Mouse (Mus musculus): Measurements from ENCODE around the gene Tmc3.

Gene Tmc3

GRCm38 (mm10) chr7:83637781-83638583, 53.3 kb downstream of the Tmc3 start:
- no peak for DNase-seq

GRCm38 (mm10) chr7:83639084-83639483, 54.4 kb downstream of the Tmc3 start:
- DNase-seq = no peak

GRCm38 (mm10) chr7:83640581-83640980, 55.9 kb downstream of the Tmc3 start:
- no peak for DNase-seq

DNA sequence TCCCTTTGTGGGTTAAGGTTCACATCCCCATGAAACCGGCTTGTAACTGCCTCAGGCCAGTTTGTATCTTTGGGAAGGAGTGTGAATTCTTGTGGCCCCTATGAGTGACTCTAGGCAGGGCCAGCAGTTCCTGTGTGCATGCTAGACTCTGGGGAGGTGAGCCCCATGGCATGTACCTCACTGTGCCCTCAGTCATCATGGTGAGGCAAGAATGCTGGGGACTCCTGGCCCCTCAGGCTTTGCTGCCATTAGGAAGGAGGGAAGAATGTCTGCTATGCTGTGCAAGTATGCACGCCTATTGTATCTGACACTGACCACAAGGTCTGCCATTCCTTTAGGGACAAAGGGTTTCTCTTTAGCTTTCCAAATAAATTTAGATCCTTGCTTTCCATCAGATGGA, 56.4 kb downstream of the Tmc3 start:
- DNase-seq = no peak

DNA sequence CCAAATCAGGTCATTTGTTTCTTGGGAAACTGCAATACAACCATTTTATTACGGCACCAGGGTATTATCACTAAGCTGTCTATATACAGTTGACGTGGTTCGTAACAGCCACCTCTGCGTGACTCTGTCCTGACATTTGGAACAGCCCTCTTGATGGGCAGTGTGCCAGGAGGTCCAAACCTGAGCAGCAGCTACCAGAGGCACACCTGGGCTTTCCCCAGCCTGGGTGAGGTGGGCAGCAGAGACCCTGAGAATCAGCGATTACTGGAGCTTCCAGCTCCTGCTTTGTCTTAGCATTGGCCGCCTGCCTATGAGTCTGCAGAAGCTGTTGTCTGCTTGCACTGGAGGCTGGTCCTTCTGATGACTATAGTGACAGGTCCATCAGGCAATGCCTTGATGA, 58.9 kb downstream of the Tmc3 start:
- DNase-seq = no peak

GRCm38 (mm10) chr7:83644761-83645160, 60.0 kb downstream of the Tmc3 start:
- DNase-seq = no peak

DNA sequence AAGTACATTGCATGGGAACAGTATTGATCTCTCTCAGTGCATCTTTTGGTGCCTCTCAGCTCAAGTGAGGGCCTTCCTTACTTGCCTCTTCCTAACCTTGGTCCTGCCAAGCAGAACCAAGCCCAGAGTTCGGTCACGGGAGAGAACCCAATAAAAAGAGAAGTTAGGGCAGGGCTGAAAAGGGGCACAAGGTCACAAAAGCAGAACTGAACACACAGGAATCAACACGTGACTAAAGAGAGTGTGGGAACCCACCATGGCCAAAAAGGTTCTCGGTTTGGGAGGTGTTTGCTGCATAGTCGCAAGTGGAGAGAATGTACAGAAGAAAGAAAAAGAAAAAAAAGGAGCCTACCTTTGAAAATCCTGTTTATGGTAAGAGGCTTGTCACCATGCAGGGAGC, 60.7 kb downstream of the Tmc3 start:
- no peak for DNase-seq

DNA sequence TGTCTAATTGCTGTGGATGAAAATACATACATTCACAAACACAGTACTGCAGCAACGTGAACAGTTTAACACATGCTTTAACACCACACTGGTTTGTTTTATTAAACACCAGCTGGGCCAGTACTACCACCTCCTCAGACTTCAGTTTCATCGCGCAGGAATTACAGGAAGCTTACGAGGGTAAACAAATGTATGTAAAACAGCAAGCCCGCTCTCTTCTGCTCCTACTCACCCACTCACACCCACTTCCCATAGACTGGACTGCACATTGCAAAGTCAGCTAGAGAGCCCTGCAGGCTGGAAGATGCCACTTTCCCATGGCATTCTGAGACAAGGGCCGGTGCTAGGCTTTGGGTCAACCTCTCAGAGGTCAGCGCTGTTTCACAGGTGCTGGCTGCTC, 64.1 kb downstream of the Tmc3 start:
- DNase-seq = no peak

GRCm38 (mm10) chr7:83650638-83651037, 65.9 kb downstream of the Tmc3 start:
- no peak for DNase-seq

GRCm38 (mm10) chr7:83652498-83652897, 67.8 kb downstream of the Tmc3 start:
- DNase-seq = no peak

GRCm38 (mm10) chr7:83653605-83654051, 68.9 kb downstream of the Tmc3 start:
- no peak for DNase-seq

DNA sequence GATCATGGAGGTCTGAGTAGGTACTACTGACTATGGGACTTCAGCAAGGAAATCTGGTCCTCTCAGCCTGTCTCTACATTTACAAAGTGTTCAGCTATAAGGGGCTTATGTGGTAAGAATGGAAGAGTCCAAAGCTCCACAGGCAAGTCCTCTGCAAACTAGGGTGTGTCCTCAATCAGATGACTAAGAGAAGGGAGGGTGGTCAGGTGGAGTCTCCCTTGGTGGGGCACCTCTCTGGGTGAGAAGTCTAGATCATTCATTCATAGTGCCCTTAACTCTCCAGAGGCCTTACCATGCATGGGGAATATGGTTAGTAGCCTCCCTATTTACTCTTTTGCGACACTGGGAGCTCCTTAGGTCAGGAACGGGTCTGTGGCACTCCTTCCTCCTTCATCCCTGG, 69.5 kb downstream of the Tmc3 start:
- no peak for DNase-seq

DNA sequence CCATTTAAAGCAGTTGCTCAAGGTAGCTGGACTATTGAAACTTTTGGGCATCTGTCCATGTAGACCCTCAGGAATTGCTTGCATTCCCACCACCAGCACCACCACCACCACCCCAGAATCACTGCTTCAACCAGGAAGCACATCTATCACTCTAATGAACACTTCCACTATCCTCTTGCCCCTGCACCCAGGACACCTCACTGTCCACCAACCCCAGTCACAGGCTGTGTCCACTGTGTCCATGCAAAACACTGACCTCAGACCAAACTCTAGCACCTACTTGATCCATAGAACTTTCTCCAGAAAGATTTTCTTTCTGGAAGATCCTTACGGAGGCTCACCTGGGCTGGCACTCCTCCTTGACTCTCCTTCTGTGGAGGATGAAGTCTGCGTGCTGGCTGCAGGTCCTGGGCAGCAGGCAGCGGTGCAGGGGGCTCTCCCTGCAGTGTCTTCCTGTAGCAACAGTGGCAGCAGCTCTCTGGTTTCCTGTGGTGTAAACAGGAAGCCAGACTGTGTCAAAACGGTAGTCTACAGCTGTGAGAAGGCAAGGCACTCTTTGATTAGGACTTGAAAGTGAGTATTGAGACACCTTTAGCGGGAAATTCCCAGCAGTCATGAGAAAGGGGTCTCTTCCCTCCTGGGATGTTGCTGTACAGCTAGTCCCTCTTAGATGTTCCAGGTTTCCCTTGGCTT, 70.4 kb downstream of the Tmc3 start:
- peak in 1 of 2 experiments; percentile 52 for DNase-seq

DNA sequence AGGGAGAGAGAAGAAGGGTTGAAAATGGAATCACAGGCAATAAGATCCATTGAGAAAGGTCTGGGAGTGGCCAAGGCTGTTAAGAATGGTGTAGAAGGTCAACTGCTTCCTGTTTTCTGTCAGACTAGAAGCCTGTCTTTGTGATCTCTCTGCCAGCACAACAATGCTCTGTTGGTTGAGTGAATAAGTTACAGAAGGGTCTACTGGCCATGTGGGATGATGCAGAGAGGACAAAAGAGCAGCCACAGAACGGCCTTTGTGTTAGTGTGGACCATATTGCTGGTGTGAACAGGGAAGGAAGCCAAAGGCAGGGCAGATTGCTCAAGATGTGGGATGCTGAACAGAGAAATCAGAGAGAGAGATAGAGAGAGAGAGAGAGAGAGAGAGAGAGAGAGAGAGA, 74.0 kb downstream of the Tmc3 start:
- no peak for DNase-seq

DNA sequence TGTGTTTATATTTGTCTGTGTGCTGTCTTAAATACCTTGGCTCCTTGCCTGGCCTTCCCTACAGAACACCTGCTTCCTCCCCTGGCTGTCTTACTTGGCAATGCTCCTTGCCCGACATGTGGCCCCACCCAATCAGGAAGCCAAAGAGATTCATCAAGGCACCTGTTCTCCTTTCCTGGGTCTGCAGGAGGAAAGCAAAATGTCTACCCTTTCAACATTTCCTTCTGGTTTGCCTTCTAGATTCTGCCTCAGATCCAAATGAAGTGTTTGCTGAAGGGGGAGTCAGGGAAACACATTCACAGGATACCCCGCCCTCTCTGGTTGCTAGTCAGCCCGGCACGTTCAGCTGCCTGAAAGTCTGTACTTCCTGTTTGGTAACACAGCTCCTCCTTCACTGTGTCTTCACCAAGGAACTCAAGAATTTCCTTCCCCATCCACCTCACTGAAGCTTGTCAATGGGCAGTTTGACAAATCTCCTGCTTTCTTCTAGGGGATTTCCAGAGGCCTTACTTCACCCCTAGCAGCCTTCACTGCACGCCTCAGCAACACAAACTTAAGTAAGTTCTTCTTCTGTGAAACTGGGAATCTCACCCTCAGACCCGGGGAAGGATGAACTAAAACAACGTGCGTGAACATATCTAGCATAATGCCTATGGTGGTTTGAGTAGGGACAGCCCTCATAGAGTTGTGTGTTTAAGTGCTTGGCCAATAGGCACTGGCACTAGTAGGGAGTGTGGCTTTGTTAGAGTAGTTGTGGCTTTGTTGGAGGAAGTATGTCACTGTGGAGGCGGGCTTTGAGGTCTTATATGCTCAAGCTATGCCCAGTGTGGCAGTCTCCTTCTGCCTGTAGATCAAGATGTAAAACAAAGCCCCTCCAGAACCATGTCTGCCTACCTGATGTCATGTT, 74.7 kb downstream of the Tmc3 start:
- DNase-seq = peak in 1 of 2 experiments; percentile 57

DNA sequence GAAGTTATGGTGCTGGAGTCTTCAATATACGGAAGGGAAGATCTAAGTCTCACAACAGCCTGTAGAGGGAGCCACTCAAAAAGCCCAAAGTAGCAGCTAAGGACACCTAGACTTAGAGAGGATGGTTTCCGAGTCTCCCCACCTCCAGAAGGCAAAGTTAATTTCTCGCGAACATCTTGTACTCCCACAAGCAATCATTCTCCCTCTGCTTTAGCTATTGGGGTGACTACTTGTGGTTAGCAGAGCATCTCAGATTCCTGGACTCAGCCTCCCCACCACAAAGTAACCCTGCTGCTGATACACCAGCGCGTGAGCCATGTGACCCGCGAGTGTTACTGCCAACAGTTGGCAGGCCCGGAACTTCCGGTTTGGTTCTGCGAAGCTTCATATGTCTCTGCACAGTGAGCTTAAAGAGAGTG, 75.6 kb downstream of the Tmc3 start:
- no peak for DNase-seq

GRCm38 (mm10) chr7:83661031-83661430, 76.3 kb downstream of the Tmc3 start:
- no peak for DNase-seq

- no peak for DNase-seq
Observed at GRCm38 (mm10) chr7:83661763-83662162, 77.0 kb downstream of the Tmc3 start.

DNA sequence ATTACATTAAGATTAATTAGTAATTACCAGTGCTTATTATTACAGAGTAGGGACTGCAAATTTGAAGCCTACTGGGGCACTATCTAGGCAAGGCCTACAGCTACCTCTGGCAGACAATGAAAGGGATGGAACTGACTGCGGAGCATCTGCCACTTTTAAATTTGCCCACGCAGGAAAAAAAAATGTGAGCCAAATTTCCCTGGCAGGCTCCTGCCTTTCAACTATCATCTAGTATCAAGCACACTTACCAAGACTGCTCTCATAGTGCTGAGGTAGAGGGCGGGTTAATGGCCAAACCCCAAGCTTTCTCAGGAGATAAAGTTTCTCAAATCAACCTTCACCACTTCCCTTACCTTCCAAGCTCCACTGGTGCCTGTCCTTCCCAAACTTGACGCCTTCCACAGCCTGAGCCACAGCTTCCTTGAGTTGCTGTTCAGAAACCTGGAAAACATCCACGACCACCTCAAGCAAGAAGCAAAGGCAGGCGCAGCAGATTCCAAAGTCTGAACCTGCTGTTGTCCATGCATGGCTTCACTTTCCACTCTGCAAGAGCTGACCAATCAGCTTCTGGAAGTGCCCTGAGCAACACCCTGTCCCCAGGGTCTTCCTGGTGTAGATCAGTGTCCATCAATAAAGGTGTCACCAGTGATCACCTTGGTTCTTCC, 78.1 kb downstream of the Tmc3 start:
- DNase-seq = peak in 1 of 2 experiments; percentile 29

DNA sequence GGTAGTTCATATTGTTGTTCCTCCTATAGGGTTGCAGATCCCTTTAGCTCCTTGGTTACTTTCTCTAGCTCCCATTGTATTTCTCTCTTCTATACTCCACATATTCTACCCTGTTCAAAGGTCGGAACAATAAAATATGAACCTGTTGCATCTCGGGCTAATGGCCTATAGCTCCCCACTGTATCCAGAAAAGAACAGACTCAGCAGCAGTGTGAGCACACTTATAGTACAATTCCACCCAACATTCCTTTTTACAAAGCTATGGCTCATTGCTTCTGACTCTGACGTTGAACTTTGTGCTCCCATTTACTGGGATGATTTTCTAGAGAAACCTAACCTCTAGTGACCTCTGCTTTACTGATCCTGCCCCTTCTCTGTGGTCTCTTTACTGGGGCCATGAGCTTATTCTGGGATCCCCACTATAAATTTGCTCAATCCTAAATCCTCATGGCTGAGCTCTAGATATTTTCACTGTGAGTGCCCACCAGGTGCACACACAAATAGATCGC, 81.4 kb downstream of the Tmc3 start:
- no peak for DNase-seq

DNA sequence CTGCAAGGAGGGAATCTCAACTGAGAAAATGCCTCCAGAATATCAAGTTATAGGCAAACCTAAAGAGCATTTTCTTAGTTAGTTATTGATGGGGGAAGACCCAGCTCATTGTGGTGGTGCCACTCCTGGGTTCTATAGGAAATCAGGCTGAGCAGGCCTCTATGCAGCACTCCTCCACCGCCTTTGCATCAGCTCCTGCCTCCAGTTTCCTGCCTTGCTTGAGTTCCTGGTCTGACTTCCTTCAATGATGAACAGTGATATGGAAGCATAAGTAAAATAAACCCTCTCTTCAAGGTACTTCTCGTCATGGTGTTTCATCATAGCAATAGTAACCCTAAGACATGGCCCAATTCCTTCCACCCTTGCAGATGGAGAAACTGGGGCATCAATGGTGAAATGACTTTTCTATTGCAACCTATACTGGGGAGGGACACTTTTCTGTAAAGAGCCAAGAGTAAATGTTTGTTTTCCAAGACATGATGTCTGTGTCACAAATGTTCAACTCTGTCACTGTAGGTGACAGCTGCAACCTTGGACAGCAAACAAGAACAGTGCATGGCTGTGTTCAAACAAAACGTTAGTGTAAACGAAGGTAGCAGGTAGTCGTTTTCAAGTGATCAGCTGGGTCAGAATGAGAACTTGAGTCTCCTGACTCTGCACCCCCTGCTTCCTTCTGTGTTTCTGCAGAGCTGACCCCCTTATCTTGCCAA, 83.4 kb downstream of the Tmc3 start:
- DNase-seq = no peak

DNA sequence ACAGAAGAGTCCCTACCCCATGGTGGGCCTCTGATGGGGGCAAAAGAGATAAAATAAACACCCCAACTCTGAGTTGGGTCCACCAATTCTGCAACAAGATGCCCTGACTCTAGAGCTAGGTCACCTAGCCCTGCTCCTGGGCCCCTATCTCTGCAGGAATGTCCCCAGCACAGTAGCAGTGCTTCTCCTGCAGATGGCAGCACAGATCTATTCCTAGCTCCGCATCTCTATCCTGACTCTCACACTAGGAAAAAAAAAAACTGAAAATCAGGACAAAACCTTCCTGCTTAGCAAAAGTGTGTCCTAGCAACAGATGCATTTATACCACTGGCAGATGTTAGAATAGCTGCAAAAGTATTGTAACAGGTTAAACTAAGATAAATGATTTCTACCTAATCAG, 84.0 kb downstream of the Tmc3 start:
- DNase-seq = peak; percentile 78 to 84
